Mouse (Mus musculus) layer of hippocampus, adult 9-10 months (tissue): Measurements from ENCODE around the gene Cacna1b.

Experiments
- DNase-seq: peaks from one replicate; pipeline ENCODE4 v3.0.0; 2022; ENCODE audit warnings: low spot score

Cacna1b gene

DNA sequence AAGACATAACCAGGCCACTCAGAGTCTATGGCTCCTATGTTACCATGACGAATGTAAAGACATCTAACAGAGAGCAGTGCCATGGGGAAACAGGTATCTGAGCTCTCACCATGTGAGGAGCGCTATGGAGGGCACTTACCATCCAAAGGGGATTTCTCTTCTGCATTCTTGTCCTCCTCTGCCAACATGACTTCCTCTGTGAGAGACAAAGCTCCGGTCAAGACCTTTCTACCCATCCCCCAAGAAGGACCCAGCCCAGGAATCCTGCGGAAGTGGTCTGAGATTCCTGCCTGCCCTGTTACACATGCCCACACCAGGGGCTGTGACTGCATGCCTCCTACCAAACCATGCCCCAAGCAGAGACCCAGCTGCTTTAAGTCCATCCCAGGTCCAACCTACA, 44.0 kb downstream of the Cacna1b start:
- DNase-seq, result no peak

DNA sequence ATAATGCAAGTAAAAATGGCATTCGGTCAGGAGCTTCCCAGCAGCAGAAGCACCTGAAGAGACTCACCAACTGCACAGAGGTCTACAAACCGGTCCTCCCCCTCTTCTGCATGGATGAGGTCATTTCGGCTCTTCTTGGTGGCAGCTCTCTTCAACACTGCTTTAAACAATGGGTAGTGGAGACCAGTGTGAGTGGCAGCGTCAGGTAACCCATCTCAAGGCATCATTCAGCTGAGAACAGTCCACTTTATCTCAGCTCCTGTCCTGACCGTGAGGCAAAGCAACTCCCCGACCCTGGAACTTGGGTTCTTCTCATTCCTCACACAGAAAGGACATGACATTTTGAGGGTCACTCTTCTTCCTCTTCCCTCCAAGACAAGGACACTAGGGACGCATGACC, 45.0 kb downstream of the Cacna1b start:
- no peak for DNase-seq

DNA sequence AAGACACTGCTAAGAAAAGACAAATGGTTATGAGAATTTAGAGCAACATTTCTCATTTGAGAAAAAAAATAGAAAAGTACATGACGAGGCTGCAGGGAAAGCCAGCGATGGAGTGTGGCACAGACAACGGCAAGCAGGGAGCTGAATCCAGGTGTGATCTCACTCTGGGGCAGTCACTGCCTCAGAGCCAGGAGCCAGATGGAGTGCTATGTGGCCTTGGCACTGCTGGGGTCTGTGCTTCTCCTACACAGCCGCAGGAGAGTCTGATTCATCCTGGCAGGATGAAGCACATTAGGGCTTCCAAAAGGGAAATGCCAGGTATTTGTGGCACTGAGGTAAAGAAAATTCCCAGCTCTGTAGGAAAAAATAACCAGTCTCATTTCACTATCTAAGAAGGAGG, 45.5 kb downstream of the Cacna1b start:
- DNase-seq, result no peak

DNA sequence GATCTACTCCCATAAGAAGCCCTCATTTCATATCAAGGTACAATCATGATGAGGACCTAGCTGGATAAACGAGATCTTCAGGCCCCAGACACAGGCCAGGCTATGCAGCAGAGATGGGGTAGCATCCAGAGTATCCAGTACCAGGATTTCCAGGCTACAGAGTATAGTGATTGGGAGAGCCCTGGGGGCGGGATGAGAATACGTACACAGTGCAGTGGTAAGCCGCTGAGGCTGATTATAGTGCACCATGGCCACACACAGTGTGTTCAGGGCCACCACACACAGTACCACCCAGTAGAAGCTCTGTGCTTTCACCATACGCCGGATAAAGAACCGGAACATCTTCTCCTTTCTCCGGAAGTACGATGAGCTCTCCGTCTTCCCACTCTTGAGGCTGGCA, 57.0 kb downstream of the Cacna1b start:
- DNase-seq, result no peak

DNA sequence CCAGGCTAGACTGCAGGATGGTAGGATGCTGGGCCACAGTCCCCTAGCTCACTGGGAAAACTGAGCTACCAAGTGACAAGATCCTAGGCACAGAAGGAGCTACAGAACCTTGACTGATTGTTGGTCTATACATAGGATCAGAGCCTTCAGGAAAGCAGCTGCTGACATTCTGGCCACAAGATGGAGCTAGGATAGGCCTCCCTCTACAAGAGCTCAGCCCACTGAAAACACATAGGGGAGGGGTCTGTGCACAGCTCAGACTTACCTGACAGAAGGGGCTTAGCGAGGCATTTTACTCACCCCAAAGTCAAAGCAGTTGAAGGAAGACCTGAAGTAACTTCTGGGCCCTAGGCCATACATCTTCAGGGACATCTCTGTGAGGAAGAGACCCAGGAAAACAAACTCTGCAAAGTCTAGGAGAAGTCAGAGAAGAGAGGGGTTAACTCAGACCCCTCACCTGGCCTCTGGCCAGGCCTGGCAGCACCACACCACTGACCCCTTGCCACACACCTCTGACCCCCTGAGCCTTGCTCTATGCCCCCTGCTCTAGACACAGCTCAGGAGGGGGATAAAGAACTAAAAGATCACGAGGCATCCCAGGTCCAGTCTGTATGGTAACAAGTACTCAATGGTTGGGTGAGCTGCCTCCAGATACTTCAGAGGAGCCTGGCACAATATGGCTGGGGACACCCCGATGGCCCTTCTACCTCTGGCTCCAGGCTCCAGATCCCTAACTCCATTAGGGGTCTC, 60.6 kb downstream of the Cacna1b start:
- no peak for DNase-seq

DNA sequence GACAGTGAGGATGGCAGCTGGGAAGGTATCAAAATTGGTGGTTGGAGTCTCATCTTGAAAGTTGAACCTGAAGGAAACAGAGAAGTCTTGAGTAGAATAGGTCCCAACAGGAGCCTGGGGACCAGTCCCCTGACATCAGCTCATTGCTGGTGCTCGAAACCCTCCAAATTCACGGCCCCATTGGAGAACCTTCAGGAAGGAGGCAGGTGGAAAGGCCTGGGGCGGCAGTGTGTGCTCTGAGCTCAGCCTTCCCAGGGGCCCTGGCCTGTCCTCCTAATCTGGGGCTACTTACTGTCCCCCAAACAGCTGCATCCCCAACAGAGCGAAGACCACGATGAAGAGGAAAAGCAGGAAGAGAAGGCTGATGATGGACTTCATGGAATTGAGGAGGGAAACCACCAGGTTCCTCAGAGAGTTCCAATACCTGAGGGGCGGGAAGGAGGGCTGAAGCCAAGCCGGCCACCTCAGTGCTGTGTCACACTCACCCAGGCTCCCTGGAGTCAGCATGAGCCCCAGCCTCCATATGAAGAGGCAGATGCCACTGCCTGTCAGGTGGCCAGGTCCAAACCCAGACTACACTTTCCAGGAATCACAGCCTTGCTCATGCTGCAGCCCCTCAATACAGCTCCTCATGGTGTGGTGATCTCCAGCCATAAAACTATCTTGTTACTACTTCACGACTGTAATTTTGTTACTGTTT, 65.5 kb downstream of the Cacna1b start:
- DNase-seq, result no peak

DNA sequence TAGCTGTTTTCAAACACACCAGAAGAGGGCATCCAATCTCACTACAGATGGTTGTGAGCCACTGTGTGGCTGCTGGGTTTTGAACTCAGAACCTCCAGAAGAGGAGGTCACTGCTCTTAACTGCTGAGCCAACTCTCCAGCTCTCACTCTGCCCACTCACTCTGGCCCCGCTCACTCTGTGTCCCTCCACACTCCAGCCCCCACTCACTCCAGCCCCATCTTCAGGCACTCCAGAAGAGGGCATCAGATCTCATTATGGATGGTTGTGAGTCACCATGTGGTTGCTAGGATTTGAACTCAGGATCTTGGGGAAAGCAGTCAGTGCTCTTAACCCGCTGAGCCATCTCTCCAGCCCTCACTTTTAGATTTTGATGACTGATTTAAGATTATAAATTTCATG, 70.6 kb downstream of the Cacna1b start:
- DNase-seq, result no peak

DNA sequence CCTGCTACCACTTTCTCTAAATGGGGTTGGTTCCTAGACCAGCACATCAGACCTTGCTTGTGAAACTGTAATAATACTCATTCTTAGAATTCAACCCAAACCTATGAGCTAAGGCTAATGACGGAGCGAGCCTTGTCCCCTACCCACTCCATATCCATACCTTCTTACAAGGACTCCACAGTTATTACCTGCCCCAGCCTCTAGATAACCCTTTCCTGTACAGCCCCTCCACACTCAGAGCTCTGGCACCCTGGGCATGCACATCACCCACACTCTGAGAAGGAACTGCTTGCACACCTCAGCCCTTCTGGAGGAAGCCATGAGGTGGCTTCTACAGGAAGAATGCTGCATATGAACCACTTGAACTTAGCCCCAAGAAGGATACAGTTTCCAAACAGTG, 72.6 kb downstream of the Cacna1b start:
- no peak for DNase-seq

DNA sequence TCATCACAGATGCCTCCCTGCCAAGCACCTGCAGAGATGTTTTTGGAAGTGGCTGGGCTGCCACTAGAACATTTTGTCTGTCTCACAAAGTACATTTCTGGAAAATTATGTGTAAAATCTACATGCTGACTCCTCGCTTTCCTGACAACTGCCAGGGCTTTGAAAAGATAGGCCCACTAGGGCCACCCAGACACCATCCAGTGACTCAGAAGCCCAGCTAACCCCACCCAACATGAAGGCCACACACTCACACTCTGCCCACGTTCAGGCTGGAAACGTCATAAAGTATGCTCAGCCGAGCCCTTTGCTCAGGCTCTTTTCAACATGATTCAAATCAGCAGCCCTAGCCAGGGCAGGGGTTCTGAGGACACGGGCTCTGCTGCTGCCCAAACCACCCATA, 77.6 kb downstream of the Cacna1b start:
- no peak for DNase-seq

DNA sequence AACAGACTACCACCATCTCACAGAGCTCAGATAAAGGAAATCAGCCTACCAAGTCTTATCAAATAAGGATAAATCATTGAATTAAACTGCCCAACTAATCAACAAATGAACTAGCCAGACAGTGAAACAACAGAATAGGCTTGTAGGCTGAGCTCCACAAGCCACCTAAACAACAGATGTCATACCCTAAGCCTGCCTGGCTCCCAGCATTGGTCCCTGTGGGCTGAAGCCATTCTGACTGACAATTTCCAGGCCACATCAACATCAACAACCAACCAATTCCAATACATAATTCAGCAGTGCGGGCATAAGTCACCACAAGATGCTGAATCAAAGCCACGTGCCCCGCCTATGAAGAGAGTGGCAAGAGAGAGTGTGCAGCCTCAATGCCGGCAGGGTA, 78.2 kb downstream of the Cacna1b start:
- no peak for DNase-seq

DNA sequence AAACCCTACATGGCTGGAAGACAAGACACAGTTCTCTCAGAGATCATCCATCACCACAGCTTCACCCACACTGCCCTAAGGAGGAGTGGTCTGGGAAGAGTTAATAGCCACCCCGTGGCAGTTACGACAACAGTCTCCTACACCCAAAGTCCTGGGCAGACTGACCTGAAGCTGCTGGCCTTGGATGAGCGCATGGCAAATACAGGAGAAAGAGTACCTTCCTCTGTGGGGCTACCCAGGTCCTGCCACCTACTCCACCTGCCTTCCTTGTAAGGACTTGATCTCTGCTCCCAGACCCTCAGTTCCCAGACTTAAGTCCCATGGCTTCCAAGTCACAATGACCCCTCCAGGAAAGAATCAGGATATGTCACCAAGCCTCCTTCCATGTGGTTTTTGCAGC, 79.7 kb downstream of the Cacna1b start:
- DNase-seq, result no peak

DNA sequence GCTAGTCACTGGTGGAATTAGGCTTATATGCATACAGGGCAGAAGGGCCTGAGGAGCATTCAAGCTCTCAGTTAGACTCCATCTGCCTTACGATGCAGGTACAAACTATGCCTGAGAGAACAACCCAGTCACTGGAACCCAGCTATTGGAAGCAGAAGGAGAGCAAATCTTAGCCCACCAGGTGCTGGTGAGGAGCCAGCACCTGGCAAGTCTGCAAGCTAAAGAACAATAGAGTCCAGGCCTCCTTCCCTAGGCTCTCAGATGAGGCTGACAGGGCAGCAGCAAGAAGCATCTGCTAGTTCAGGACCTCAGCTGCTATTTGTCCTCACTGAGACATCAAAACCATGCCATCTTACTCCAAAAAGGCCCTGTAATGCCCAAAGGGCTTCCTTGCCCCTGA, 82.2 kb downstream of the Cacna1b start:
- DNase-seq, result no peak

DNA sequence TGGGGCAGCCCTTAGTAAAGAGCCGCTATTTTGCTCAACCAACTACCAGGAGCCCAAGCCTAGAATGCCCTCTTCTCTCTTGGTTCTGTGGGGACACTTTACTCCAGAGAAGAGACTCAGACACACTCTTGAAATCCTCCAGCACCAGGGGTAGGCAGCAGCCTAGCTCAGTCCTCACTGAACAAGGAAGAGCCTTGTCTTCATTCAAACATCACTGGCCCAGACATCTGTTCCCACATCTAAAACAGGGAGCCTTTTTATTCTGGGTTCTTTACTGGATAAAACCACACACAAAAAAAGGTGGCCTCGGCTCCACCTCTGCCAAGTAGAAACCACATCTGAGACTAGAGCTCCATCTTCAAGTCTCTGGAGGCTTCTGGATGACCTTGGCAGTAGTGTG, 82.8 kb downstream of the Cacna1b start:
- DNase-seq, result no peak

DNA sequence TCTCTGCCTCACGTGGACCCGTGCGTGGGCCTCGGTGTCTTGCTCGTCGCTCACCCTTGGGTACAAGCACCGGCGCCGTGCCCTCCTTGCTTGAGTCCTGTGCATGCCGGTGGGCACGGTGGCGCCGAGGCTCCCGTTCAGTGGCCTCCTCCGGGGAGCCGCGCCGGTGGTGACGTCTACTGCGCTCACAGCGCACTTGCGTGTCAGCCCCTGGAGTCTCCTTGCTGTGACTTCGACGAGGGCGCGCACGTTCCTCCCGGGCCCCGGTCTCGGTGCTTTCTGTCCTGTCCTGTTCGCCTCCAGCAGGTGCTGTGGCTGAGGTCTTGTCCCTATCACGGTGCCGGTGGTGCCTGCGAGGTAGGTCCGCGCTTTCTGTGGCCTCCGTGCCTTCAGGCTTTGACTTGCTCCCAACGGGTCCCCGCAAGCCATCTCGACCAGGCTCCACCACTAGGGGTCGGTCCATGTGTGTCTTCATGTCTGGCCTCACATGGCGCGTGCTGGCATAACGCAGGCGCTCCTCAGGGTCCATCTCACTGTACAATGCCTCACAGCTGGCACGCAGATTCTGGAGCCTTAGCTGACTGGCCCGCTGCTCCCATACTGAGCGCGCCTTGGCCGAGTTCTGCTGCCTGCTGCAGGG, 83.8 kb downstream of the Cacna1b start:
- no peak for DNase-seq

DNA sequence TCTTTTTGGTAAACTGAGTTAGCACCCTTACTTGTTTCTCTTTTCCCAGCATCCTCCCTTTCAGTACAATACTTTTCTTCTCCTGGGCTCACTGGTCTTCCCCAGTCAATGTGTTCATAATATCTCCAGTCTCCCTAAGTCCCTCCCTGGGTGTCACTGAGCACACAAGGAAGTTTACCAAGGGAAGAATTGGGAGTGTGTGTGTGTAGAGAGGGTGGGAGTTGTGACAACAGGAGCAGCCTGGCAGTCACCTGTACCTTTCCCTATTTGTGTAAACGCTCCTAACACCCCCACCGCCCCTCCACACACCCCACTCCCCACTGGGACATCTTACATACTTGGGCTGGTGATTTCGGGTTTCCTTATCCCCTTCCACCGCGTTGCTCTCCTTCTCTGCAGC, 84.4 kb downstream of the Cacna1b start:
- DNase-seq, result no peak

DNA sequence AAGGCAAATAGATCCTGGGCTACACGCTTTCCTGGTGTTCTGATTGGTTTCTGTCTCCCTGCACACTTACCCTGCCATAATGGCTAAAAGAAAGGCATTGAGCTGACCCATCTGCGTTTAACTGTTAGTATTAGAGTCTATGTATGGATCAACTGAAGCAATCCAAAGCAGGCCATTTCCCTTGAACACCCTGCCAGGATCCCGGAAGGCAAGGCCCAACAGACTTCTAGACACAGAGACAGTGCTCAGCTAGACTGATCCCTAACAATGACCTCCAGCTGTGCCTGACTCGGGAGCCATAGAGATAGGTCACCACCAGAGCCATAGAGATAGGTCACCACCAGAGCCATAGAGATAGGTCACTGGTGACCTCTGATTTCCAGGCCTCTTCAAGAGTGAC, 84.8 kb downstream of the Cacna1b start:
- no peak for DNase-seq

DNA sequence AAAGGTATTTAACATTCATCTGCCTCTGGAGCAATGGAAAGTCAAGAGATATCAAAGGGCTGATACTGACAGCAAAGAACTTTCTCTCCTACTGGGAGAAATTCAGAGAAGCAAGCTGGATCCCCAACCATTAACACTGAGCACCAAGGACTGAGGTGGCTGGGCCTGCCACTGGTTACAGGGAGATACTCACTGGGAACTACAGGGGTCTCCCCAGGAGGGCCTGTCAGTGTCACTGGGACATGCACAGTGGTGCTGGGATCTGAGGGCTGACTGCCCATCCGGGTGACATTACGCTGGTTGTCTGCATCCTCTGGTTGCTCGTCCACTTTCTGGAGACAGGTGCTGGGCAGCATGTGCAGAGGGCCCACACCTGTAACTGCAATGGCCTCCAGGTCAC, 85.3 kb downstream of the Cacna1b start:
- no peak for DNase-seq

DNA sequence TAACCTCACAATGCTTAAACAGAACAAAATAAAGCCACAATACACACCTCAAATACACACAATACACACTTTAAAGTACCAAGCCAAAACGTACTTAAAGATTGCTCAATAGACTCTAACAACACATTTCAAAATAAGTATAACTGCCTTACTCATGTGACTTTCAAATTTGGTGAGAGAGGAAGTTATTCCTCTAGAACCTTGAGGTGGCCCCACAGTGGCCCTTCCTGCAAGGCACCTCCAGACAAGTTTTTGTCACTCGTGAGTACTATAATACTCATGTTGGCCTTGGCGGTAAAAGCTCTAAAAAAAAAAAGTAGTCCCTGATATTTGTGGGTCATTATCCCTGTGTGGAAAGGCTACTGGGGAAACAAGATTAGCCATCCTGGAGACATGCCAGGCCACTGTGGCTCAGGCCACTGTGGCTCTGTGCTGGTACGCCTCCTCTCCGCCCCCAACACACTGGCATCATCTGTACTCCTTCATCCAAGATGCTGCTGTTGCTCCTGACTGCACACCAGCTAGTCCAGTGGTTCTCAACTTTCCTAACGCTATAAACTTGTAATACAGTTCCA, 88.4 kb downstream of the Cacna1b start:
- no peak for DNase-seq

DNA sequence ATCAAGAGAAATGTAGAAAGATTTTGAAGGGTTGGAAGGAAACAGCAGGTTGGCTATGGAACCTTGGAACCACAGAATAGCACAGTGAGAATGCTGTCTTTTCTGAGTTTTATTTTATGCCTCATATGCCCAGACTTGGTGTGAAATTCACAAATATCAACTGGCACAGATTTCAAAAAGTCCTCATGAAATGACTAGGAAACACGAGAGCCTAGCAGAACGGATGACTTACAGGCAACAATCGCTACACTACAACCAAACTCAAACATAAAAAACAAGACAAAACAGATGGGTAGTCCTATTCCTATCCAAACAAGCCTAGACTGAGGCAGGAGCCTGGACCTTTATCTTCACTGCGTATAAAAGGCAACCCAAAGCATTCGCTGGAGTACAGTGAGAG, 94.4 kb downstream of the Cacna1b start:
- no peak for DNase-seq

DNA sequence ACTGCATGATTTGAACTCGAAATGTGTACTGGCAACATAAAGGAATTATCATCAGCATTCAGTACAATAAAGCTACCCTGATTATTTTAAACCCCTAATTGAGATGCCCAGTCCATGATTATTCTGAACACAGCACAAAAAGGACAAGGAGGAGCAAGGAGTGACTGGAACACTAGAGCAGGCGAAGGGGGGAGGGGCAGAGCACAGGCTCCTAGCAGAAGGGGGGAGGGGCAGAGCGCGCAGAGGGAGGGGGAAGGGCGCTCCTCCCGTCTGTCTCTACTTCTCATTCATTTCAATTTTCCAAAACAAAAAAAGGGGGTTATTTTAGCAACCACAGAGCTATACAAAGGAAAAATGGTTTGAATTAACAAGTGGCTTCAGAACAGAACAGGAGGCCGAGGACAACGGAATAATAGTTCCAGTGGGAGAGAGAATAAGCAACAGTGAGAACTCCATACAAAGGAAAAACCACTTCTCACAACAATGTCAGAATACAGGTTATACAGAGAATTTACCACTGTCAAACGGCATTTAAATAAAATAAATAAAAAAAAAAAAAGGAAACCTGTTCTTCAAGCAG, 98.2 kb downstream of the Cacna1b start:
- no peak for DNase-seq

DNA sequence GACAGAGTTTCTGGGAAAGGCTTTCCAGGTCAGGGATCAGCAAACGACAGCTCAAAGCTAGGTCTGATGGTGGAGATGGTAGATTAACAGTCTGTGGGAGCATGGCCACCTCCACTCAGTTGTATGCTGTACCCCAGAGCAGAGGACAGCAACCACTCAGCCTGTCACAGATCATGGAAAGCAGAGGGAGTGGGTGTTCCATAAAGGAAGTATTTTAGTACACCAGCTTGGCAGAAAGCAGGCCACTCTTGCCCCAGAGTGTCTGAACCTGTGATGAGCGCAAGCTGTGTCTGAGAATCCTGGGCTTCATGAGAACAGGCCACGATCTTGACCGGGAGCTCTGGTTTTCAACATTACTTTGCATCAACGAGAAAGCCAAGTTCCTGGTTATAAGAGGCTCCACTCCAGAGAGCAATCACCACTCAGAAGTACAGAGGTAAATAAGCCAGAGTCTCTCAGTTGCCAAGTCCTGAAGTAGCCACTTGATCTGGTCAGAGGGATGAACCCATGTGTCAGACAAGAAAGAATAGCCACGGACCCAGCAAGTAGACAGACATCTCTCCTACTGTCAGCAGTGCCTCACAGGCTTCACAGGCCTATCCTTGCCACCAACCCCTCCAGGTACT, 103.7 kb downstream of the Cacna1b start:
- no peak for DNase-seq

DNA sequence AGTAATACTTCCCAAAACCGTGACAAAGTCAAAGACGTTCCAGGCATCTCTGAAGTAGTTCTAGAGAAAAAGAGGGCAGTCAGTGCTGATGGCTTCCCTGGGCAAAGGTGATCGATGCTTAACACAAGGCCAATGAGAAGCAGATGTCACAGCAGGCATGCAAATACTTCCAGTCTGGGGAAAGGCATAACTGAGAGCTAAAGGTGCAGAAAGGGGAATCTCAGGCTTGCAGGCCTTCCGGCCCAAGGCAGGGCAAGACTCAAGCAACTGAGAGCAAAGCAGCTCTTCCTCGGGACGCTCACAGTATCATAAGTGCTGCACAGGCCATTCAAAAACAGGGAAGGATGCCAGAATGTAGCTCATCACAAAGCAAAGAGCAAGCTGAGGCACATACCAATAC, 114.4 kb downstream of the Cacna1b start:
- DNase-seq, result no peak
